Mouse (Mus musculus) MEL (cell line): Measurements from ENCODE around the gene Thrsp. TPM values are rescaled to one million over a fixed set of nuclear protein-coding genes. Genes with fewer than 3 reads are reported as not detected.

Source experiments
- DNase-seq: peaks from one replicate; pipeline ENCODE4 v3.0.0; 2011; ENCODE audit warnings: low read depth, low spot score
- H3K27ac ChIP-seq: 2 replicates; pipeline ENCODE4 v1.5.1; 2012; ENCODE audit warnings: low read depth, mild to moderate bottlenecking, control low read depth, low read length, moderate library complexity; ENCODE audit not compliant: control insufficient read depth
- H3K27me3 ChIP-seq, 2 experiments: fragments of 150-350 bp in 1 of 2; sonication (generic) in 1 of 2; 2 replicates each; pipeline ENCODE4 v1.6.1; 2012; ENCODE audit warnings: low read length in 2 of 2, mild to moderate bottlenecking in 2 of 2, improper control_type of control experiment in 1 of 2, moderate library complexity in 1 of 2; ENCODE audit not compliant: insufficient read depth in 2 of 2, control insufficient read depth in 1 of 2
- H3K36me3 ChIP-seq, 2 experiments: 2 replicates each; pipeline ENCODE4 v1.6.1; 2012 to 2014; ENCODE audit warnings: low read length in 2 of 2, improper control_type of control experiment in 1 of 2, inconsistent platforms in 1 of 2, mild to moderate bottlenecking in 1 of 2; ENCODE audit not compliant: insufficient read depth in 2 of 2, control insufficient read depth in 1 of 2
- H3K4me1 ChIP-seq, 2 experiments: fragments of 150-350 bp in 1 of 2; sonication (generic) in 1 of 2; 2 replicates each; pipeline ENCODE4 v1.6.1; 2012; ENCODE audit warnings: low read length in 2 of 2, improper control_type of control experiment in 1 of 2, mild to moderate bottlenecking in 1 of 2; ENCODE audit not compliant: insufficient read depth in 2 of 2, control insufficient read depth in 1 of 2
- H3K4me3 ChIP-seq, 2 experiments: fragments of 150-350 bp in 1 of 2; sonication (generic) in 1 of 2; 2 replicates each; pipeline ENCODE4 v1.5.1; 2012; ENCODE audit warnings: low read depth in 2 of 2, low read length in 2 of 2, mild to moderate bottlenecking in 2 of 2, moderate library complexity in 2 of 2, control low read depth in 1 of 2, improper control_type of control experiment in 1 of 2; ENCODE audit not compliant: control insufficient read depth in 1 of 2, insufficient read depth in 1 of 2
- H3K79me2 ChIP-seq: 2 replicates; pipeline ENCODE4 v1.6.1; 2012; ENCODE audit warnings: mild to moderate bottlenecking, low read length, moderate library complexity; ENCODE audit not compliant: control insufficient read depth, poor library complexity, insufficient read depth
- H3K9ac ChIP-seq: 2 replicates; pipeline ENCODE4 v1.6.1; 2012; ENCODE audit warnings: low read depth, mild to moderate bottlenecking, control low read depth, low read length, moderate library complexity; ENCODE audit not compliant: control insufficient read depth, poor library complexity, severe bottlenecking
- H3K9me3 ChIP-seq: fragments of 150-350 bp; sonication (generic); replicated peaks from 2 replicates; pipeline ENCODE4 v1.6.1; 2012; ENCODE audit warnings: mild to moderate bottlenecking, low read length, improper control_type of control experiment, moderate library complexity; ENCODE audit not compliant: insufficient read depth
- BHLHE40 ChIP-seq: IDR thresholded peaks from 2 replicates; pipeline ENCODE4 v1.6.1; 2012; ENCODE audit warnings: low read depth, mild to moderate bottlenecking, inconsistent platforms, low read length, improper control_type of control experiment, borderline replicate concordance
- CHD1 ChIP-seq: IDR thresholded peaks from 2 replicates; pipeline ENCODE4 v1.6.1; 2012; ENCODE audit warnings: low read depth, mild to moderate bottlenecking, inconsistent platforms, low read length, improper control_type of control experiment
- CHD2 ChIP-seq: IDR thresholded peaks from 2 replicates; pipeline ENCODE4 v1.6.1; 2011; ENCODE audit warnings: low read length, improper control_type of control experiment
- CTCF ChIP-seq, 3 experiments: IDR thresholded peaks in 2 of 3; conservative IDR thresholded peaks in 1 of 3; 2 replicates each; pipeline ENCODE4 v1.5.1; 2011 to 2012; ENCODE audit warnings: low read length in 3 of 3, low read depth in 2 of 3, mild to moderate bottlenecking in 2 of 3, improper control_type of control experiment in 1 of 3, inconsistent platforms in 1 of 3, mixed read lengths in 1 of 3, moderate library complexity in 1 of 3; ENCODE audit not compliant: control insufficient read depth in 1 of 3, insufficient read depth in 1 of 3, poor library complexity in 1 of 3, severe bottlenecking in 1 of 3
- E2F4 ChIP-seq: IDR thresholded peaks from 2 replicates; pipeline ENCODE4 v1.6.1; 2011; ENCODE audit warnings: low read depth, low read length, improper control_type of control experiment, borderline replicate concordance
- ELF1 ChIP-seq: IDR thresholded peaks from 2 replicates; pipeline ENCODE4 v1.6.1; 2014; ENCODE audit warnings: low read depth, mild to moderate bottlenecking, inconsistent platforms, low read length, improper control_type of control experiment, moderate library complexity
- EP300 ChIP-seq, 2 experiments: IDR thresholded peaks; 2 replicates each; pipeline ENCODE4 v1.6.1; 2011; ENCODE audit warnings: improper control_type of control experiment in 2 of 2, low read length in 2 of 2, low read depth in 1 of 2, mild to moderate bottlenecking in 1 of 2
- ETS1 ChIP-seq: IDR thresholded peaks from 2 replicates; pipeline ENCODE4 v1.6.1; 2012; ENCODE audit warnings: low read depth, mild to moderate bottlenecking, inconsistent platforms, low read length, improper control_type of control experiment, moderate library complexity
- GABPA ChIP-seq: IDR thresholded peaks from 2 replicates; pipeline ENCODE4 v1.6.1; 2012; ENCODE audit warnings: low read depth, mild to moderate bottlenecking, inconsistent platforms, low read length, improper control_type of control experiment, moderate library complexity
- GATA1 ChIP-seq: IDR thresholded peaks from 2 replicates; pipeline ENCODE4 v1.6.1; 2011; ENCODE audit warnings: low read depth, low read length, improper control_type of control experiment
- HCFC1 ChIP-seq: IDR thresholded peaks from 2 replicates; pipeline ENCODE4 v1.6.1; 2012; ENCODE audit warnings: low read depth, mild to moderate bottlenecking, inconsistent platforms, low read length, improper control_type of control experiment, moderate library complexity
- JUND ChIP-seq: IDR thresholded peaks from 2 replicates; pipeline ENCODE4 v1.6.1; 2011; ENCODE audit warnings: low read depth, mild to moderate bottlenecking, improper control_type of control experiment, low read length
- KAT2A ChIP-seq: conservative IDR thresholded peaks from 2 replicates; pipeline ENCODE4 v1.6.1; 2012; ENCODE audit warnings: low read depth, low read length, improper control_type of control experiment, inconsistent platforms
- MAX ChIP-seq: IDR thresholded peaks from 2 replicates; pipeline ENCODE4 v1.6.1; 2011; ENCODE audit warnings: low read length, improper control_type of control experiment
- MAZ ChIP-seq: IDR thresholded peaks from 2 replicates; pipeline ENCODE4 v1.6.1; 2012; ENCODE audit warnings: low read depth, mild to moderate bottlenecking, inconsistent platforms, low read length, improper control_type of control experiment
- MEF2A ChIP-seq: IDR thresholded peaks from 2 replicates; pipeline ENCODE4 v1.6.1; 2014; ENCODE audit warnings: low read depth, mild to moderate bottlenecking, inconsistent platforms, low read length, improper control_type of control experiment; ENCODE audit not compliant: poor library complexity, insufficient replicate concordance, severe bottlenecking; ENCODE audit errors: extremely low read depth
- MXI1 ChIP-seq: IDR thresholded peaks from 2 replicates; pipeline ENCODE4 v1.6.1; 2011; ENCODE audit warnings: mild to moderate bottlenecking, low read depth, low read length, improper control_type of control experiment
- MYB ChIP-seq: IDR thresholded peaks from 2 replicates; pipeline ENCODE4 v1.6.1; 2011; ENCODE audit warnings: mild to moderate bottlenecking, low read depth, low read length, improper control_type of control experiment
- MYC ChIP-seq: IDR thresholded peaks from 2 replicates; pipeline ENCODE4 v1.6.1; 2011; ENCODE audit warnings: low read depth, mild to moderate bottlenecking, low read length, improper control_type of control experiment, moderate library complexity
- NELFE ChIP-seq: IDR thresholded peaks from 2 replicates; pipeline ENCODE4 v1.6.1; 2011; ENCODE audit warnings: low read depth, low read length, improper control_type of control experiment
- NRF1 ChIP-seq: IDR thresholded peaks from 2 replicates; pipeline ENCODE4 v1.6.1; 2014; ENCODE audit warnings: low read depth, mild to moderate bottlenecking, inconsistent platforms, low read length, improper control_type of control experiment, moderate library complexity; ENCODE audit not compliant: poor library complexity, insufficient read depth, severe bottlenecking
- POLR2A ChIP-seq, 2 experiments: IDR thresholded peaks; 2 replicates each; pipeline ENCODE4 v1.6.1; 2011 to 2012; ENCODE audit warnings: low read length in 2 of 2, mild to moderate bottlenecking in 2 of 2, control low read depth in 1 of 2, improper control_type of control experiment in 1 of 2, low read depth in 1 of 2, moderate library complexity in 1 of 2; ENCODE audit not compliant: control insufficient read depth in 1 of 2, insufficient read depth in 1 of 2, poor library complexity in 1 of 2
- POLR2AphosphoS2 ChIP-seq: IDR thresholded peaks from 2 replicates; pipeline ENCODE4 v1.6.1; 2011; ENCODE audit warnings: low read length, improper control_type of control experiment
- RAD21 ChIP-seq: IDR thresholded peaks from 2 replicates; pipeline ENCODE4 v1.6.1; 2011; ENCODE audit warnings: mild to moderate bottlenecking, low read depth, low read length, improper control_type of control experiment
- SIN3A ChIP-seq: IDR thresholded peaks from 2 replicates; pipeline ENCODE4 v1.6.1; 2012; ENCODE audit warnings: low read length, improper control_type of control experiment, inconsistent platforms
- SMC3 ChIP-seq: IDR thresholded peaks from 2 replicates; pipeline ENCODE4 v1.6.1; 2011; ENCODE audit warnings: low read depth, low read length, improper control_type of control experiment
- TAL1 ChIP-seq: IDR thresholded peaks from 2 replicates; pipeline ENCODE4 v1.6.1; 2012; ENCODE audit warnings: mild to moderate bottlenecking, inconsistent platforms, low read length, moderate library complexity, mixed read lengths
- TBP ChIP-seq: IDR thresholded peaks from 2 replicates; pipeline ENCODE4 v1.8.0; 2011; ENCODE audit warnings: low read depth, low read length, improper control_type of control experiment
- TCF12 ChIP-seq: IDR thresholded peaks from 2 replicates; pipeline ENCODE4 v1.6.1; 2014; ENCODE audit warnings: low read depth, mild to moderate bottlenecking, inconsistent platforms, low read length, improper control_type of control experiment, moderate library complexity
- UBTF ChIP-seq: IDR thresholded peaks from 2 replicates; pipeline ENCODE4 v1.6.1; 2012; ENCODE audit warnings: low read depth, mild to moderate bottlenecking, inconsistent platforms, low read length, improper control_type of control experiment, moderate library complexity, borderline replicate concordance; ENCODE audit not compliant: insufficient read depth
- USF1 ChIP-seq: IDR thresholded peaks from 2 replicates; pipeline ENCODE4 v1.6.1; 2014; ENCODE audit warnings: low read depth, mild to moderate bottlenecking, inconsistent platforms, low read length, improper control_type of control experiment, moderate library complexity
- USF2 ChIP-seq, 2 experiments: IDR thresholded peaks; 2 replicates each; pipeline ENCODE4 v1.6.1; 2011 to 2012; ENCODE audit warnings: improper control_type of control experiment in 2 of 2, low read length in 2 of 2, borderline replicate concordance in 1 of 2, inconsistent platforms in 1 of 2, low read depth in 1 of 2, mild to moderate bottlenecking in 1 of 2; ENCODE audit not compliant: insufficient read depth in 1 of 2
- ZC3H11A ChIP-seq: IDR thresholded peaks from 2 replicates; pipeline ENCODE4 v1.6.1; 2012; ENCODE audit warnings: low read depth, mild to moderate bottlenecking, inconsistent platforms, low read length, improper control_type of control experiment
- ZKSCAN1 ChIP-seq: IDR thresholded peaks from 2 replicates; pipeline ENCODE4 v1.6.1; 2012; ENCODE audit warnings: low read depth, mild to moderate bottlenecking, inconsistent platforms, low read length, improper control_type of control experiment, moderate library complexity
- ZMIZ1 ChIP-seq: IDR thresholded peaks from 2 replicates; pipeline ENCODE4 v1.6.1; 2012; ENCODE audit warnings: low read depth, mild to moderate bottlenecking, inconsistent platforms, low read length, improper control_type of control experiment, moderate library complexity
- ZNF384 ChIP-seq: IDR thresholded peaks from 2 replicates; pipeline ENCODE4 v1.6.1; 2012; ENCODE audit warnings: low read depth, mild to moderate bottlenecking, inconsistent platforms, low read length, improper control_type of control experiment
- polyA plus RNA-seq, 2 experiments: library from polyadenylated mRNA; stranded (reverse) in 1 of 2; unstranded in 1 of 2; fragments of >175 nt in 1 of 2; fragments of >200 nt in 1 of 2; gene quantifications; 2 replicates each; pipeline versions ENCODE4 v1.2.1 to v1.2.4; 2012; ENCODE audit warnings: low replicate concordance in 2 of 2, low read depth in 1 of 2; ENCODE audit not compliant: insufficient read length in 2 of 2, insufficient read depth in 1 of 2, missing spikeins in 1 of 2
- total RNA-seq: library from RNA; depleted of rRNA; stranded (reverse); fragments of 300-350 nt; gene quantifications from 2 replicates; pipeline ENCODE4 v1.2.3, GENCODE M21; 2012

The Thrsp gene
- total and polyA plus RNA-seq, 3 experiments, result 0.06 TPM; not detected in 2

DNA sequence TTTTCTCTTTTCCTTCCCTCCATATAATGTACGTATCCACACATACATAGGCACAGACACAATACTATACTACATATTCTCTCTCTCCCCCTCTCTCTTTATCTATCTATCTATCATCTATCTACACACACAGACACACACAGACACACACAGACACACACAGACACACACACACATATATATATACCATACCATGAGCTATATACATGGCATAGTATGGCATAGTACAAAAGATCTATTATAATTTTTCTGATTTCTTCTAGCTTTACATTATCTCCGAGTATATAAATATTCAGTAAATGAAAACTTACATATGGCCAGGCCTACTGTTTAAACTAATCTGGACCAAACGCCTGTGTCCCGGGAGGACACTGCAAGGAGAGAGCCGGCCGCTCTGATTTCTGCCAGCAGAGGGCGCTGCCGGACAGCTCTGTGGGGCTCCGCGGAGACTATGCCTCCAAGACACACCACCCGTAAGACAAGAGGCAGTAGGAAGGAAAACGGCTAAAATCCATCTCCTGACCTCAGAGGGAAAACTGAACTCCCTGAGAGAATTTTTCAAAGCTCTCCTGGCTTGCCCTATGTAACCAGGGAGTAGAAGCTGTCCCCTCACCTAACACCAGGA is 7.2 kb upstream of the Thrsp start:
- H3K4me3 ChIP-seq, result 0 out of 4 replicates have a peak overlapping the region, but pooled peaks of 1 of the 2 experiments have one; percentile 4
- no peak for TF ChIP-seq ETS1
- peak; percentile 93 for TF ChIP-seq RAD21
- no peak for TF ChIP-seq TAL1
- TF ChIP-seq EP300 (IDR thresholded peaks at IDR 0.05; ENCODE audit: low read depth in 1 of 2, low read length in 2 of 2), result no peak
- TF ChIP-seq MAZ, result no peak
- 0 out of 2 replicates have a peak, but pooled peaks have one; percentile 26 for TF ChIP-seq MXI1
- no peak for TF ChIP-seq NELFE
- no peak for TF ChIP-seq POLR2A (IDR thresholded peaks at IDR 0.05; ENCODE audit: control insufficient read depth in 1 of 2, insufficient read depth in 1 of 2, low read depth in 1 of 2, low read length in 2 of 2, poor library complexity in 1 of 2)
- peak; percentile 82 for TF ChIP-seq ZC3H11A
- TF ChIP-seq POLR2AphosphoS2, result no peak
- TF ChIP-seq MAX, result no peak
- no peak for TF ChIP-seq GATA1
- no peak for TF ChIP-seq MYB
- no peak for TF ChIP-seq HCFC1
- no peak for TF ChIP-seq GABPA
- TF ChIP-seq ZNF384, result no peak
- peak; percentile 83 to 96 (median 89) for TF ChIP-seq CTCF (IDR thresholded peaks at IDR 0.05 in 2 of 3, conservative IDR thresholded peaks at IDR 0.05 in 1 of 3; ENCODE audit: control insufficient read depth in 1 of 3, insufficient read depth in 1 of 3, low read depth in 2 of 3, low read length in 3 of 3, poor library complexity in 1 of 3, severe bottlenecking in 1 of 3)
- TF ChIP-seq USF2 (IDR thresholded peaks at IDR 0.05; ENCODE audit: borderline replicate concordance in 1 of 2, insufficient read depth in 1 of 2, low read depth in 1 of 2, low read length in 2 of 2), result no peak
- TF ChIP-seq CHD2, result no peak
- TF ChIP-seq JUND, result no peak
- TF ChIP-seq USF1, result no peak
- peak; percentile 85 for TF ChIP-seq SMC3
- TF ChIP-seq KAT2A, result no peak
- TF ChIP-seq ZMIZ1, result no peak
- 0 out of 2 replicates have a peak, but pooled peaks have one; percentile 35 for TF ChIP-seq SIN3A
- TF ChIP-seq MYC, result no peak
- TF ChIP-seq ZKSCAN1, result no peak
- TF ChIP-seq CHD1, result no peak
- no peak for TF ChIP-seq MEF2A
- no peak for TF ChIP-seq BHLHE40
- TF ChIP-seq UBTF, result no peak
- TF ChIP-seq E2F4, result no peak
- no peak for TF ChIP-seq TCF12
- no peak for TF ChIP-seq TBP
- no peak for TF ChIP-seq NRF1
- no peak for TF ChIP-seq ELF1
- no peaks in the 10 kb centered on the region for H3K79me2 ChIP-seq
- H3K4me1 ChIP-seq, result no peaks in the 10 kb centered on the region
- H3K27me3 ChIP-seq, result peaks cover 0 to 2% of the 10 kb centered on the region in 2 experiments; a peak in 1 of 4 replicates
- H3K27ac ChIP-seq, result no peak overlapping the region
- no peaks in the 10 kb centered on the region for H3K9me3 ChIP-seq
- DNase-seq, result peak; percentile 84
- no peak overlapping the region for H3K9ac ChIP-seq
- no peaks in the 10 kb centered on the region for H3K36me3 ChIP-seq
